Mouse (Mus musculus) CH12.LX (cell line): ENCODE results near the gene Zbtb22.

ENCODE experiments used
- CTCF ChIP-seq, 2 experiments: IDR thresholded peaks in 1 of 2; conservative IDR thresholded peaks in 1 of 2; 2 replicates each; pipeline ENCODE4 v1.5.1; 2011 to 2012; ENCODE audit warnings: low read depth in 2 of 2, low read length in 2 of 2, improper control_type of control experiment in 1 of 2, inconsistent platforms in 1 of 2, mild to moderate bottlenecking in 1 of 2, moderate library complexity in 1 of 2
- EP300 ChIP-seq: IDR thresholded peaks from 2 replicates; pipeline ENCODE4 v1.6.1; 2011; ENCODE audit warnings: low read length, improper control_type of control experiment
- MAX ChIP-seq: IDR thresholded peaks from 2 replicates; pipeline ENCODE4 v1.6.1; 2011; ENCODE audit warnings: low read length, improper control_type of control experiment
- POLR2A ChIP-seq: IDR thresholded peaks from 2 replicates; pipeline ENCODE4 v1.6.1; 2011; ENCODE audit warnings: low read depth, mild to moderate bottlenecking, improper control_type of control experiment, low read length
- SMC3 ChIP-seq: IDR thresholded peaks from 2 replicates; pipeline ENCODE4 v1.6.1; 2011; ENCODE audit warnings: low read depth, low read length, improper control_type of control experiment

DNA sequence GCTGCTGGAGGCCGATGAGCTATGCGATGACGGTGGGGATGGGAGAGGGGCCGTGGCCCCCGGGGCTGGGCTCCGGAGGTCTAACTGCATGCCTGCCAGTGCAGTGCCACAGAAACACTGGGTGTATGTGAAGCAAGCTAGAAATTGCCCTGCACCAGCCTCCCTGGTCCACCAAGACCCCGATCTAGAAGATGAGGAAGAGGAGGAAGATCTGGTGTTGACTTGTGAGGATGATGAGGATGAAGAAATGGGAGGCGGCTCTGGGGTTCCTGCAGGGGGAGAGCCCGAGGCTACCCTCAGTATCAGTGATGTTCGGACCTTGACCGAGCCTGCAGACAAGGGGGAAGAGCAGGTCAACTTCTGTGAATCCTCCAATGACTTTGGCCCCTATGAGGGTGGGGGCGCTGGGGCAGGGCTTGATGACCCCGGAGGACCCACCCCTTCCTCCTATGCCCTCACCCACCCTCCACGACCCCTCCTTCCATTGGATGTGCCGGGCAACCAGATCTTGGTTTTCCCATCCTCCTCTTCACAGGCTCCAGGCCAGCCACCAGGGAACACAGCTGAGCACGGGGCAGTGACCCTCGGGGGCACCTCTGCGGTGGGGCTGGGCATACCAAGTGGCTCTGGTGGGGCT is 2.1 kb downstream of the Zbtb22 start:
- TF ChIP-seq CTCF (conservative IDR thresholded peaks at IDR 0.05 in 1 of 2, IDR thresholded peaks at IDR 0.05 in 1 of 2; ENCODE audit: low read depth in 2 of 2, low read length in 2 of 2) (no peak), SMC3 (no peak), POLR2A (no peak), EP300 (no peak), MAX (no peak)
